Mouse (Mus musculus) hindlimb bud, embryonic 11.5 days (tissue): ENCODE results near the gene Bsg.

Experiments used
- DNase-seq: peaks from one replicate; pipeline ENCODE4 v3.0.0-alpha.2; 2012; ENCODE audit warnings: low read depth, low spot score; ENCODE audit errors: extremely low spot score

Bsg gene

GRCm38 (mm10) chr10:79703541-79703940, 750 bp upstream of the Bsg start:
- DNase-seq = no peak

DNA sequence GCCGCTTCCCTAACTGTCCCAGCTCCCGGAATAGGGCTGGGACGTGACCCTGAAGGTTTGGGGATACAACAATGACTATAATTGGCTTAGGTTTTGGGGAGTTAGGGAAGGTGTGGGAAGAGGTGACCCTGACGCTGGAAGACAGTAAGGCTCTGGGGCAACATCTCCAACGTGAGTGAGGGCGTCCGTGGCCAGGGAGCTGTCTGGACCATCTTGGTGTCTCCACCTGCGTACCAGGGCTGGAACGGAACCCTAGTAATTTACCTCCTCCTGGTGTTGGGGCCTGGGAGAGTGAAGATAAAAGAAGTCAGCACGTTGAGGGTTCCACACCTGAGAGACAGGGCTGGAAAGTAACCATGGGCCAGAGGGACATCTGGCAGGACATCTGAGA, 674 bp downstream of the Bsg start:
- DNase-seq = no peak

DNA sequence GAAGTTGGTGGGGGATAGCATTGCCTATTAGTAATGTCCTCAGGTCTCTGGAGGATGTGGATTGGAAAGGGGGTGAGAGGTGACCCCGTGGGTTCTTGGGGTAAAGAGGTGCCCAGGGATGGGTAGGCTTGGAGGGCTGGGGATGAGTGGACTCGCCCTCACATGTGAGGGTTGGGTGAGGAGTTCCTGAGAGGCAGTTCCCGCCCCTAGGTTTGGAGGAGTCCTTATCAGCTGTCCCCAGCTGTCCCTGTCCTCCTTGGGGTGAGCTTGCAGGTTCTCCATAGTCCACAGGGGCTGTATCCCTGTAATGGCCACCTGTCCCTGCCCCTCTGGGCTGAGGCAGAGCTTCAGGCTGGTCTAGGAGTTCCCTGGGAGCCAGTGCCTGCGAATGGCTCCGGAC, 1.7 kb downstream of the Bsg start:
- DNase-seq = no peak

- DNase-seq = no peak
Measured at GRCm38 (mm10) chr10:79706406-79707094, 2.3 kb downstream of the Bsg start.

DNA sequence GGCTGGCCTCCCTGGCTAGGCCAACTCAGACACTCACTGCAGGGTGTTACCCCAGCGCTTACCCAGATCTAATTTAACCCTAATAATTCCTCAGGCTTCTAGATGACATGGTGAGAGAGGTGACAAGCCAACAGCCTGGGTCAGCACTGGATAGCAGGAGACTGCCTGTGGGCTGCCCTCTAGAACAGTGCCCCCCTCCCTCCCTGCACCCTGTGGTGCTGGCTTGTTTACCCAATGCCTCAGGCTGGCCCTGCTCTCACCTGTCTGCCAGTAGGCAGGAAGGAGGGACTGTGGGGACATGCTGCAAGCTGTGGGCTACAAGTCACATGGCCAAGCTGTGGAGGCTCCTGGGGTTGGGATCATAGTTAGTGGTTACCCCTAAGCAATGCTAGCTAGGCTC, 2.9 kb downstream of the Bsg start:
- no peak for DNase-seq

GRCm38 (mm10) chr10:79707759-79708158, 3.5 kb downstream of the Bsg start:
- no peak for DNase-seq

DNA sequence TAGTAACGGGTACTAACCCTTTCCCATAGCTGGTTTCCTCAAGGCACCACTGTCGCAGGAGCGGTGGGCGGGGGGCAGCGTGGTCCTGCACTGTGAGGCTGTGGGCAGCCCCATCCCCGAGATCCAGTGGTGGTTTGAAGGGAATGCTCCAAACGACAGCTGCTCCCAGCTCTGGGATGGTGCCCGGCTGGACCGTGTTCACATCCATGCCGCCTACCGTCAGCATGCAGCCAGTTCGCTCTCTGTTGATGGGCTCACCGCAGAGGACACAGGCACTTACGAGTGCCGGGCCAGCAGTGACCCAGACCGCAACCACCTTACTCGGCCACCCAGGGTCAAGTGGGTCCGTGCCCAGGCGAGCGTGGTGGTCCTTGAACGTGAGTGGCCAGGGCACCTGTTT, 4.4 kb downstream of the Bsg start:
- no peak for DNase-seq

DNA sequence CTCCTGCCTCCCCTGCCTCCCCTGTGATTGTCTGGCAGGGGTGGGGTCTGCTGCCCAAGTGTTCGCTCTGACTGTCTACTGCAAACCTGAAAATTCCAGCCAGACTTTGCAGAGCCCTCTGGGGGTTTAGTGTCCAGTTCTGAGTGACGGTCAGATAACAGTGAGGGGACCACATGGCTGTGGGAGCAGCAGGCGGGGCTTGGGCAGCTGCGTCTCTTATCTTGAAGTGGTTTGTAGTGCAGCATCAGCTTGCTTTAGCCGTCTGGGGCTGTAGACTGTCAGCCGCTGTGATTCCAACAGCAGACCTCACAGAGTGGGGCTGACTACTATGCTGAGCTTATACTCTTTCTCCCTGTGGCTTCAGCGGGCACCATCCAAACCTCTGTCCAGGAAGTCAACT, 5.0 kb downstream of the Bsg start:
- DNase-seq = no peak

- DNase-seq = no peak
Measured at GRCm38 (mm10) chr10:79712029-79712428, 7.7 kb downstream of the Bsg start.

DNA sequence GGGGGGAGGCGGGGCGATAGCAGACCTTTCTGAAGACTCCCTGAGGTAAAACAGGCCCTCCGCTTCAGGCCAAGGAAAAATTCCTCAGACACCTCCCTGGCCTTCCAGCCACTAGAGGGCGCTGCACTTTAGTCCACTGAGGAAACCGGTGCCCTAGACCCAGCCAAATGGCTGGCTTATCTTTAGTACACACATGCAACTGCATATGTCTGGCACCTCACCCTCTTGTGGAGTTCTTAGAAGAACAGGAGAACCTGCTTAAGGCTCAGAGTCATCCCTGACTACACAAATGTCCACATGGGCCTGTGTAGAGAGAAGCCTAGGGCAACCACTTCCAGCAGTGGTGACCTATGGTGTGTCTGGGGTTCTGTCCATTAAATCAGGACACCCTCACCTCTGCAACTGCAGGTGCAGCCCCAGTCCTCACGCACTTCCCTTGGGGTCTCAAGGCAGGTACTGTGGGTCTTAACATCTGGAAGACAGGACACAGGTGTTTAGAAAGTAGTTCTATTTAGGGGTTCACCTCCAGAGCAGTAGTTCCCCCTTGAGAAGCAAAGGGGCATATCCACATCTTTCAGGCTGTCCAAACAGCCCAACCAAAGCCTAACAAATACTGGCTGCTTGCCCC, 8.3 kb downstream of the Bsg start:
- peak; percentile 72 for DNase-seq

- DNase-seq = no peak
Measured at GRCm38 (mm10) chr10:79713163-79713562, 8.9 kb downstream of the Bsg start.

GRCm38 (mm10) chr10:79714996-79715395, 10.7 kb downstream of the Bsg start:
- no peak for DNase-seq

DNA sequence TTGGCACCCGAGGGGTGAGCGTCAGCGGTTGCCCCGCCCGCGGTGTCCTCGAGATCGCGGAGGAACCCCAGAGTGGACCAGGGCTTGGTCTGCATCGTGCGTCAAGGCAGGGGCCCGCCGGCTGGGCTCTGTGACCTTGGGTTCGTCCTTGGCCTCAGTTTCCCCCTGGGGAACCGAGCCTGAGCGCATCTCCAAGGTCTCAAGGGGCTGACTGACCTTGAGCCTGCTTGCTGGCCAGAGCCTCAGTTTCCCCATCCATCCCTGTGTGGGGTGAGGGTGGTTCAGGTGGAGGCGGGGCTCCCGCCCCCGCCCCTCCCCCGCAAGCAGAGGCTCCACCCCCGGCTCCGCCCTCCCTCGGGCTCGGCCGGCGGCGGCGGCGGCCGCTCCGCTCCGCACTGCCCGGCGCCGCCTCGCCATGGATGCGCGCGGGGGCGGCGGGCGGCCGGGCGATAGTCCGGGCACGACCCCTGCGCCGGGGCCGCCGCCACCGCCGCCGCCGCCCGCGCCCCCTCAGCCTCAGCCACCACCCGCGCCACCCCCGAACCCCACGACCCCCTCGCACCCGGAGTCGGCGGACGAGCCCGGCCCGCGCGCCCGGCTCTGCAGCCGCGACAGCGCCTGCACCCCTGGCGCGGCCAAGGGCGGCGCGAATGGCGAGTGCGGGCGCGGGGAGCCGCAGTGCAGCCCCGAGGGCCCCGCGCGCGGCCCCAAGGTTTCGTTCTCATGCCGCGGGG, 12.1 kb downstream of the Bsg start, which contains the start of gene Hcn2:
TSS of gene Hcn2 (plus strand) at position 381 of the 734 bp plus-strand sequence.
- no peak for DNase-seq

- no peak for DNase-seq
Measured at GRCm38 (mm10) chr10:79716988-79717355, 12.7 kb downstream of the Bsg start.

- DNase-seq = peak; percentile 83
Measured at GRCm38 (mm10) chr10:79717640-79718357, 13.5 kb downstream of the Bsg start.

DNA sequence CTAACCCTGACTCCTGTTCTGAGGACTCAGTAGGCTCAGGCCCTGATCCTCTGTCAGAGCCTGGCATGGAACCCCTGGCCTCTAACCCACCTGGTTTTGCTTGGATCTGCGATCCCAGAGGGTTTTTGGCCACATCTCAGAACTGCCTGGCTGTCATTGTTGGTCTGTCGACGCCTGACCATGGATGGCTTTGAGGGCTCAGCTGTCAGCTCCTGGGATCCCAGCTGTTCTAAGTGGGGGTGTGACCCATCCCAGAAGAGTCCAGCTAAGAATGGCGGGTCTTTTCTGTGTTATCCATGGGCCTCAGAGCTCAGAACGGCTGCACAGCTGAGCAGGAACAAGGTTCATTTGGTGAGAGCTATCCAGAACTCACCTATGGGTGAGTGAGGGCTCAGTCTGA, 16.8 kb downstream of the Bsg start:
- DNase-seq = no peak

DNA sequence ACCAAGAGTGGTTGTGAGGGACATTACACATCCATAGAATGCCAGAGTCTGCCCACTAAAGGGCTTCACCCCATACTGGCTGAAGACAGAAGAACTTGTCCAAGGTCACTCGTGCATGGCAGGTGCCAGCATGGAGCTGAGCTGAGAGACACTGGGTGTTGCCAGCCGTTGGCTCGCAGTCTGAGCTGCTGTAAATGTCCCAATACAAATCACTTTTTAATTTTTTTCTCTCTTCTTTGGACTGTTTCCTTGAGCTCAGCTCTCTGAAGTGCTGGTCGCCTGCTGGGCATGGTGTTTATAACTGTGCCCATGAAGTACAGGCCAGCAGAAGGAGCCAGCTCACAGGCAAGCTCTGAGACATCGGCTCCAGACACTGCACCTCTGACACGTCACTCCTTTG, 18.8 kb downstream of the Bsg start:
- no peak for DNase-seq

DNA sequence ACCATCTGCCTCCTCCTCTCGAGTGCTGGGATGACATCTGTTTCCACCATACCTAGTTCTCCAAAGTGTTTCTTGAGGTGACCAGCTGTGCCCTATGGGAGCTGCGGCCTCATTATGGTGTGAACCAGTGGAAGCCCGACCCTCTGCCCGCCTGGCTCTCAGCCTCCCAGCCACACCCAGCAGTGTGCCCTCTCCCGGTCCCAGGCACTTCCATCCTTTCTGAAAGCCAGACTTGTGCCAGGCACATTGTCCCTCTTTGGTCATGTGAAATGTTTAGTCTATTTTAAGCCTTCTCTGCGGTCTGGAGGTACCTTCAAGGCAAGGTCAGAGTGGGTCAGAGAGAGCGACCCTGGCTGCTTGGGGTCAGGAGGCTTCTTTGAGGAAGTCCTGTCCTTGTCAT, 19.4 kb downstream of the Bsg start:
- DNase-seq = no peak

DNA sequence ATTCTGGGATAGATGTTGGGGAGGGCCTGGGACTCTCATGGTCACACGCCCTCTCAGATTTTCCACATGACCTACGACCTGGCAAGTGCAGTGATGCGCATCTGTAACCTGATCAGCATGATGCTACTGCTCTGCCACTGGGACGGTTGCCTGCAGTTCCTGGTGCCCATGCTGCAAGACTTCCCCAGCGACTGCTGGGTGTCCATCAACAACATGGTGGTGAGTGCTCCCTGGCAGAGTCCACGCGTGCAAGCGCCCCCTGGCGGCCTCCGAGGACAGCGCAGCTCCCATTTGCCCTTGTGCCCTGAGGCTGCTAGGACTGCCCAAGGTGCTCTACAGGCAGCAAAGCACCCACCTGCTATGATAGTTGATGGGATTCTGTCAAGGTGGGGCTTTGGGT, 21.8 kb downstream of the Bsg start:
- DNase-seq = no peak

DNA sequence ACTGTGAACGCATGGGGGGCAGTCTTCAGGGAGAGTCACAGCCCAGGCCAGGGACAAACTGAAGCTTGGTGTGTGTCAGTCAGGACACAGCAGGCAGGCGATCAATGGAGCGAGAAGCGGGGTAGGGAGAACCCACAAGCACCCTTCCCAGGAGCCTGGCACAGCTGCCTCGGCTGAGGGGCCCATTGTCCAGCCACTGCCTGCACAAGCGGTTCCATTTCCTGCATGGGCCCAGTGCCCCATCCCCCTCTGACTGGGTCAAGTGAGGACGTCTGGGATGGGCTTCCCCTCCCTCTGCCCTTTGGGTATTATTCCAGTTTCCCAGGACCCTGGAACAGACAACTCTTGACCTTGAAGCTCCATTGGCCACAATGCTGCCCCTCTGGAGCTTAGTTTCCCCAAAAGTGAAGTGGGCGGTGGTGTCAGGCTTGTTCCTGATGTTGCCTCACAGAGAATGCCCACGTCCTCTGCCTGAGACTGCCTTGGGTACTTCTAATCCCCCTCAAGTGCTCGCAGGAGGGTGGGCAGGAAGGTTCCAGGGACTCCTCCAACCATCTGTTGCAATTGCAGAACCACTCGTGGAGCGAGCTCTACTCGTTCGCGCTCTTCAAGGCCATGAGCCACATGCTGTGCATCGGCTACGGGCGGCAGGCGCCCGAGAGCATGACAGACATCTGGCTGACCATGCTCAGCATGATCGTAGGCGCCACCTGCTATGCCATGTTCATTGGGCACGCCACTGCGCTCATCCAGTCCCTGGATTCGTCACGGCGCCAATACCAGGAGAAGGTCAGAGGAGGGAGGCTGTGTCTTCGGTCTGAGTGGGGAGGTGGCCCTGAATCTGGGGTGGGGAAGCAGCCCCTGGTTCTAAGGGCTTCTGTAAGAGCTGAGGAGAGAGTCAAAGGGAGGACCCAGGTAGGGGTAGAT, 24.3 kb downstream of the Bsg start:
- DNase-seq = no peak
